Mouse (Mus musculus) myocyte (in vitro differentiated cells): ENCODE data around the gene Sgpl1. TPM values are rescaled to one million over a fixed set of nuclear protein-coding genes. Genes with fewer than 3 reads are reported as not detected.
A peak's percentile ranks its signal among the peaks of the same experiment; 100 is the strongest.

Source experiments
- H3K27me3 ChIP-seq: one replicate; pipeline ENCODE4 v1.6.1; 2011; ENCODE audit not compliant: control insufficient read depth, insufficient read depth, insufficient read length
- H3K36me3 ChIP-seq: one replicate; pipeline ENCODE4 v1.6.1; 2011; ENCODE audit not compliant: control insufficient read depth, insufficient read depth
- H3K4me2 ChIP-seq: one replicate; pipeline ENCODE4 v1.6.1; 2011; ENCODE audit warnings: low read depth, control low read depth
- H3K4me3 ChIP-seq: one replicate; pipeline ENCODE4 v1.5.1; 2011; ENCODE audit warnings: mild to moderate bottlenecking, control low read depth, moderate library complexity
- H3K79me2 ChIP-seq: one replicate; pipeline ENCODE4 v1.6.1; 2011; ENCODE audit not compliant: control insufficient read depth, insufficient read depth
- H3ac ChIP-seq: one replicate; pipeline ENCODE4 v1.6.1; 2011; ENCODE audit not compliant: control insufficient read depth, insufficient read length
- CEBPB ChIP-seq: IDR thresholded peaks from 2 replicates; pipeline ENCODE4 v1.6.1; 2011; ENCODE audit warnings: mild to moderate bottlenecking, moderate library complexity; ENCODE audit not compliant: poor library complexity, insufficient read depth, severe bottlenecking
- E2F4 ChIP-seq: IDR thresholded peaks from one replicate; pipeline ENCODE4 v1.6.1; 2011; ENCODE audit warnings: mild to moderate bottlenecking, control low read depth, moderate library complexity; ENCODE audit not compliant: insufficient read depth
- MAX ChIP-seq: IDR thresholded peaks from one replicate; pipeline ENCODE4 v1.6.1; 2011; ENCODE audit warnings: low read depth, mild to moderate bottlenecking, control low read depth
- MYOD1 ChIP-seq, 3 experiments: IDR thresholded peaks; one replicate each; pipeline ENCODE4 v1.6.1; 2011; ENCODE audit warnings: control low read depth in 2 of 3, low read depth in 2 of 3, mild to moderate bottlenecking in 2 of 3, moderate library complexity in 1 of 3; ENCODE audit not compliant: insufficient read length in 2 of 3, control insufficient read depth in 1 of 3
- MYOG ChIP-seq, 3 experiments: IDR thresholded peaks; one replicate each; pipeline ENCODE4 v1.6.1; 2011; ENCODE audit warnings: control low read depth in 2 of 3, low read depth in 2 of 3, mild to moderate bottlenecking in 2 of 3; ENCODE audit not compliant: insufficient read length in 2 of 3, control insufficient read depth in 1 of 3, insufficient read depth in 1 of 3
- POLR2A ChIP-seq: IDR thresholded peaks from one replicate; pipeline ENCODE4 v1.6.1; 2011; ENCODE audit warnings: low read depth, mild to moderate bottlenecking, control low read depth, moderate library complexity; ENCODE audit not compliant: insufficient read length
- POLR2AphosphoS2 ChIP-seq: IDR thresholded peaks from one replicate; pipeline ENCODE4 v1.6.1; 2011; ENCODE audit warnings: low read depth, control low read depth; ENCODE audit not compliant: insufficient read length
- REST ChIP-seq: IDR thresholded peaks from one replicate; pipeline ENCODE4 v1.6.1; 2011; ENCODE audit warnings: mild to moderate bottlenecking, control low read depth, moderate library complexity; ENCODE audit not compliant: insufficient read depth, insufficient read length
- SRF ChIP-seq: IDR thresholded peaks from one replicate; pipeline ENCODE4 v1.6.1; 2011; ENCODE audit warnings: low read depth; ENCODE audit not compliant: control insufficient read depth, insufficient read length
- TCF12 ChIP-seq: IDR thresholded peaks from one replicate; pipeline ENCODE4 v1.6.1; 2011; ENCODE audit warnings: mild to moderate bottlenecking, control low read depth; ENCODE audit not compliant: poor library complexity, insufficient read depth, severe bottlenecking
- TCF3 ChIP-seq: IDR thresholded peaks from one replicate; pipeline ENCODE4 v1.6.1; 2011; ENCODE audit warnings: low read depth, control low read depth; ENCODE audit not compliant: insufficient read length
- USF1 ChIP-seq: IDR thresholded peaks from one replicate; pipeline ENCODE4 v1.6.1; 2011; ENCODE audit warnings: low read depth, mild to moderate bottlenecking, control low read depth, moderate library complexity
- polyA plus RNA-seq: library from polyadenylated mRNA; unstranded; fragments of >200 nt; fragmentation: generic; extraction: Trizol; gene quantifications from one replicate; pipeline ENCODE4 v1.2.1, GENCODE M21; 2012; ENCODE audit warnings: missing spikeins

The Sgpl1 gene
- polyA plus RNA-seq, 1 experiment, result 42.6 TPM

GRCm38 (mm10) chr10:61075607-61076006, 71.9 kb downstream of the Sgpl1 start:
- H3K27me3 ChIP-seq, result peaks cover 4% of the 10 kb centered on the region
- no peak overlapping the region for H3K4me3 ChIP-seq
- H3K79me2 ChIP-seq, result no peaks in the 10 kb centered on the region
- H3ac ChIP-seq, result no peak overlapping the region
- no peak for TF ChIP-seq SRF
- no peak for TF ChIP-seq TCF3
- no peak for TF ChIP-seq MYOD1 (IDR thresholded peaks at IDR 0.05; ENCODE audit: control insufficient read depth in 1 of 3, insufficient read length in 2 of 3, low read depth in 2 of 3)
- no peak for TF ChIP-seq POLR2AphosphoS2
- no peak for TF ChIP-seq MAX
- TF ChIP-seq TCF12, result no peak
- TF ChIP-seq POLR2A, result no peak
- TF ChIP-seq USF1, result no peak
- no peak for TF ChIP-seq MYOG (IDR thresholded peaks at IDR 0.05; ENCODE audit: control insufficient read depth in 1 of 3, insufficient read depth in 1 of 3, insufficient read length in 2 of 3, low read depth in 2 of 3)
- TF ChIP-seq REST, result no peak
- no peak for TF ChIP-seq CEBPB
- TF ChIP-seq E2F4, result no peak
- no peak overlapping the region for H3K4me2 ChIP-seq
- no peaks in the 10 kb centered on the region for H3K36me3 ChIP-seq

GRCm38 (mm10) chr10:61074643-61075042, 72.9 kb downstream of the Sgpl1 start:
- peaks cover 4% of the 10 kb centered on the region for H3K27me3 ChIP-seq
- H3K4me3 ChIP-seq, result no peak overlapping the region
- no peaks in the 10 kb centered on the region for H3K79me2 ChIP-seq
- H3K36me3 ChIP-seq, result no peaks in the 10 kb centered on the region
- no peak overlapping the region for H3ac ChIP-seq
- TF ChIP-seq MYOD1 (IDR thresholded peaks at IDR 0.05; ENCODE audit: control insufficient read depth in 1 of 3, insufficient read length in 2 of 3, low read depth in 2 of 3) (no peak), MAX (no peak), POLR2AphosphoS2 (no peak), TCF3 (no peak)
- H3K4me2 ChIP-seq, result no peak overlapping the region

- TF ChIP-seq TCF3 (no peak), MYOG (IDR thresholded peaks at IDR 0.05; ENCODE audit: control insufficient read depth in 1 of 3, insufficient read depth in 1 of 3, insufficient read length in 2 of 3, low read depth in 2 of 3) (no peak), MYOD1 (IDR thresholded peaks at IDR 0.05; ENCODE audit: control insufficient read depth in 1 of 3, insufficient read length in 2 of 3, low read depth in 2 of 3) (no peak), SRF (no peak), CEBPB (no peak), REST (no peak), POLR2AphosphoS2 (no peak), MAX (no peak), POLR2A (no peak), E2F4 (no peak), TCF12 (no peak), USF1 (no peak)
- Histone ChIP-seq H3ac (no peak overlapping the region), H3K36me3 (no peaks in the 10 kb centered on the region), H3K27me3 (no peaks in the 10 kb centered on the region), H3K79me2 (no peaks in the 10 kb centered on the region), H3K4me3 (no peak overlapping the region), H3K4me2 (no peak overlapping the region)
Measured at GRCm38 (mm10) chr10:61072324-61072723, 75.2 kb downstream of the Sgpl1 start.

- H3ac ChIP-seq, result no peak overlapping the region
- H3K4me2 ChIP-seq, result peak overlapping the region; percentile 83
- no peaks in the 10 kb centered on the region for H3K79me2 ChIP-seq
- H3K27me3 ChIP-seq, result no peaks in the 10 kb centered on the region
- no peaks in the 10 kb centered on the region for H3K36me3 ChIP-seq
- TF ChIP-seq E2F4 (no peak), POLR2A (peak; percentile 37)
- peak overlapping the region; percentile 7 for H3K4me3 ChIP-seq
Measured at GRCm38 (mm10) chr10:61069248-61069647, 78.3 kb downstream of the Sgpl1 start.

- Histone ChIP-seq H3K4me3 (peak overlapping the region; percentile 7), H3ac (no peak overlapping the region), H3K27me3 (no peaks in the 10 kb centered on the region), H3K4me2 (peak overlapping the region; percentile 83), H3K79me2 (no peaks in the 10 kb centered on the region), H3K36me3 (no peaks in the 10 kb centered on the region)
- TF ChIP-seq REST (no peak), POLR2AphosphoS2 (no peak), MYOD1 (IDR thresholded peaks at IDR 0.05; ENCODE audit: control insufficient read depth in 1 of 3, insufficient read length in 2 of 3, low read depth in 2 of 3) (peak in 2 of 3 experiments; percentile 16 to 20), MYOG (IDR thresholded peaks at IDR 0.05; ENCODE audit: control insufficient read depth in 1 of 3, insufficient read depth in 1 of 3, insufficient read length in 2 of 3, low read depth in 2 of 3) (peak in 2 of 3 experiments; percentile 19 to 53), POLR2A (no peak), SRF (no peak), TCF12 (no peak), TCF3 (no peak), USF1 (no peak)
Measured at GRCm38 (mm10) chr10:61068436-61069192, 78.9 kb downstream of the Sgpl1 start.
